Mouse (Mus musculus) kidney, adult 2 months (tissue): Measurements from ENCODE around the gene Plscr4. TPM values are rescaled to one million over a fixed set of nuclear protein-coding genes. Genes with fewer than 3 reads are reported as not detected.
A peak's percentile ranks its signal among the peaks of the same experiment; 100 is the strongest.

Experiments
- DNase-seq: peaks from one replicate; pipeline ENCODE4 v3.0.0; 2021
- H3K27ac ChIP-seq: fragments of 200-500 bp; 2 replicates; pipeline ENCODE4 v1.5.1; 2012; ENCODE audit warnings: low read depth, low read length, control low read depth, inconsistent platforms; ENCODE audit not compliant: insufficient read depth
- H3K27me3 ChIP-seq: fragments of 200-500 bp; replicated peaks from 2 replicates; pipeline ENCODE4 v1.6.1; 2012; ENCODE audit warnings: mild to moderate bottlenecking, moderate library complexity, low read length, inconsistent platforms; ENCODE audit not compliant: control insufficient read depth, insufficient read depth
- H3K36me3 ChIP-seq: fragments of 200-500 bp; 2 replicates; pipeline ENCODE4 v1.6.1; 2012; ENCODE audit warnings: mild to moderate bottlenecking, moderate library complexity, low read length, inconsistent platforms; ENCODE audit not compliant: control insufficient read depth, insufficient read depth
- H3K4me1 ChIP-seq: fragments of 200-500 bp; 2 replicates; pipeline ENCODE4 v1.6.1; 2011; ENCODE audit warnings: low read length; ENCODE audit not compliant: control insufficient read depth, insufficient read depth
- H3K4me3 ChIP-seq: fragments of 200-500 bp; 2 replicates; pipeline ENCODE4 v1.5.1; 2011; ENCODE audit warnings: mild to moderate bottlenecking, low read depth, low read length, control low read depth; ENCODE audit not compliant: insufficient read depth
- CTCF ChIP-seq: fragments of 200-500 bp; conservative IDR thresholded peaks from 2 replicates; pipeline ENCODE4 v1.5.1; 2011; ENCODE audit warnings: low read depth, mild to moderate bottlenecking, control low read depth, low read length, moderate library complexity, mixed read lengths; ENCODE audit not compliant: insufficient read depth, insufficient read length
- POLR2A ChIP-seq: fragments of 200-500 bp; IDR thresholded peaks from one replicate; pipeline ENCODE4 v1.6.1; 2011; ENCODE audit warnings: low read depth, low read length, control low read depth
- WGBS: fragments of 180-500 bp; shearing (Covaris S2); methylation state at CpG from one replicate; pipeline ENCODE4 v1.1.7; 2018; 5-methylcytosine and 5-hydroxymethylcytosine counted together
- polyA plus RNA-seq: library from polyadenylated mRNA; depleted of rRNA; stranded (reverse); fragments of >200 nt; gene quantifications from 2 replicates; pipeline ENCODE4 v1.2.3, GENCODE M21; 2012; rRNA removed

The Plscr4 gene
- polyA plus RNA-seq, 1 experiment = 11.7 TPM

DNA sequence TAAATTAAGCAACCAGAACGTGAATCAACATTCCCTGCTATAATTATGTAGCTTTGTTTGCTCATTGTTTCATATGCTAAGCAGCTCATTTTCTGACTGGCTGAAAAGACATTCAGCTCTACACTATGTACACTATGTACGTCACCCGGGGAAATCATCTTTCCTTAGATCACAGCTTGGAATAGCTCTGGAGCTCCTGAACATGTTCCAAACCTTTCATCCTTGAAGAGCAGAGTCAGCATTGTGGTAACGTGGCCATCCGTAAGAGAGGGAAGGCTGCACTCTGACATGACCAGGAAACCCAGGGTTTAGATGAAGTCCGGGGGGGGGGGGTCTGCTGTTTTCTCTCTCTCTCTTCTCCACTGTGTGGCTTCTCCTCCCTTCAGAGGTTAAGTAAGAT is 81.0 kb downstream of the Plscr4 start:
- no peak overlapping the region for H3K4me3 ChIP-seq
- peaks cover 4% of the 10 kb centered on the region; the same call in 1 of the 2 replicates for H3K4me1 ChIP-seq
- no peaks in the 10 kb centered on the region for H3K36me3 ChIP-seq
- TF ChIP-seq POLR2A = no peak
- TF ChIP-seq CTCF = no peak
- WGBS = 40% methylated on average over 6 of the region's 6 CpGs
- no peak overlapping the region for H3K27ac ChIP-seq
- peak; percentile 58 for DNase-seq
- H3K27me3 ChIP-seq = no peaks in the 10 kb centered on the region

Other genes with a start within 250 kb of the Plscr4 start
- gene Plscr1, start 207.6 kb upstream of the Plscr4 start, polyA plus RNA-seq = 21.7 and 26.1 TPM in 2 replicates
- 193 and 201 TPM in 2 replicates for gene Plscr2, start 181.8 kb upstream of the Plscr4 start, polyA plus RNA-seq
- gene 1700057G04Rik, start 148.0 kb upstream of the Plscr4 start, polyA plus RNA-seq = not detected in 2 replicates
- 11.3 and 11.4 TPM in 2 replicates for gene Plod2, start 84.8 kb downstream of the Plscr4 start, polyA plus RNA-seq